17 mouse cellular contexts compared by ENCODE assay signal in the genomic region with DNA sequence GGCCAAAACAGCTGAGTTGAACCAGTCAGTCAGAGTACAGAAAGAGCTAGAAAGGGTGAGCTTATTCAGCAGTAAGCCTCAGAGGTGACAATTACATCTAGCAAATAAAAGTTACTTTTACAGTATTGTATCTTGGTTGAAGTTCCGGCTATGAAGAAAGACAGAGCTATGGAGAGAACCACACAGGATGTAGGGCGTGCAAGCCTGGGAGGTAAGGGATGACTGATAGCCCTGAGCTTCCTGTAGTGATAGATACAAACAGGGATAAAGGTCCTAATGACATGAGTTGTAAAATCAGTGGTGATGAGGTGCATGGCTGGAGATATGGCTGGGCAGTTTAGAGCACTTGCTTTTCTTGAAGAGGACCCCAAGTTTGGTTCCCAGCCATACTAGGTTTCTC.
"Had no signal": no experiment of that assay in that cellular context is flagged by ENCODE, and none has a peak within 500 bp of the region (broad histone marks: within the 10 kb centered on the region; RNA-seq: fewer than 3 reads in every experiment).

No protein-coding gene starts in this region.

- H3K36me3 ChIP-seq: liver, embryonic 13.5 days; midbrain, embryonic 12.5 days; neural tube, embryonic 13.5 days had no signal

- H3K4me3 ChIP-seq: left cerebral cortex, adult 2 months; liver, embryonic 13.5 days; midbrain, embryonic 12.5 days; myocyte; neural tube, embryonic 13.5 days had no signal

- ATAC-seq: midbrain, embryonic 16.5 days had no signal

- H3K9me3 ChIP-seq: liver, embryonic 13.5 days; neural tube, embryonic 13.5 days had no signal

- DNase-seq: kidney, adult 2 months; kidney, postnatal 36 days; layer of hippocampus, postnatal 36 days; liver, embryonic 13.5 days; lung, adult 2 months; lung, postnatal 14 days; lung, postnatal 4 days; retina, postnatal 1 day; right cerebral cortex, postnatal 25 days; thymus, adult 18-20 months; thymus, postnatal 36 days had no signal

- H3K9ac ChIP-seq: liver, embryonic 13.5 days; midbrain, embryonic 12.5 days; neural tube, embryonic 13.5 days had no signal

- H3K4me1 ChIP-seq: liver, embryonic 13.5 days had no signal

- H3K27ac ChIP-seq: kidney, postnatal 0 days; left cerebral cortex, adult 2 months; liver, embryonic 13.5 days; midbrain, embryonic 12.5 days; neural tube, embryonic 13.5 days had no signal

- H3K4me2 ChIP-seq: liver, embryonic 13.5 days; midbrain, embryonic 12.5 days; neural tube, embryonic 13.5 days had no signal

- H3K27me3 ChIP-seq: neural tube, embryonic 13.5 days had no signal
